Mouse (Mus musculus) megakaryocyte, embryonic 14.5 days (primary cell): ENCODE data around the gene Ifnar1.

Experiments
- FLI1 ChIP-seq: IDR thresholded peaks from 2 replicates; pipeline ENCODE4 v1.6.1; 2012; ENCODE audit warnings: low read length, inconsistent platforms, mixed read lengths
- GATA1 ChIP-seq: IDR thresholded peaks from 3 replicates; pipeline ENCODE4 v1.6.1; 2012; ENCODE audit warnings: mixed read lengths, low read length, inconsistent platforms, borderline replicate concordance

GRCm38 (mm10) chr16:91443211-91443611 lies 41.8 kb upstream of the Ifnar1 start:
- no peak for TF ChIP-seq FLI1
- TF ChIP-seq GATA1, result no peak
